Mouse (Mus musculus) lung, postnatal 10 days (tissue): ENCODE data around the gene Shroom2.
A peak's percentile ranks its signal among the peaks of the same experiment; 100 is the strongest.

ENCODE experiments used
- DNase-seq: peaks from one replicate; pipeline ENCODE4 v3.0.0; 2021

Gene Shroom2

GRCm38 (mm10) chrX:152690788-152691291 lies 78.4 kb downstream of the Shroom2 start:
- DNase-seq: no peak

- DNase-seq: no peak
These were observed 90.0 kb downstream of the Shroom2 start for GRCm38 (mm10) chrX:152679190-152679814.

- peak; percentile 8 for DNase-seq
These were observed 92.9 kb downstream of the Shroom2 start for GRCm38 (mm10) chrX:152676357-152676756.

GRCm38 (mm10) chrX:152673431-152673830 lies 95.8 kb downstream of the Shroom2 start:
- peak; percentile 5 for DNase-seq

GRCm38 (mm10) chrX:152657363-152658036 lies 111.8 kb downstream of the Shroom2 start:
- DNase-seq: no peak

GRCm38 (mm10) chrX:152656609-152656939 lies 112.7 kb downstream of the Shroom2 start:
- no peak for DNase-seq

GRCm38 (mm10) chrX:152655796-152656608 lies 113.3 kb downstream of the Shroom2 start:
- DNase-seq: no peak

GRCm38 (mm10) chrX:152652676-152653075 lies 116.6 kb downstream of the Shroom2 start:
- DNase-seq: no peak

GRCm38 (mm10) chrX:152644827-152645226 lies 124.4 kb downstream of the Shroom2 start:
- no peak for DNase-seq

GRCm38 (mm10) chrX:152643679-152644638 lies 125.3 kb downstream of the Shroom2 start:
- DNase-seq: no peak

GRCm38 (mm10) chrX:152643201-152643600 lies 126.1 kb downstream of the Shroom2 start:
- DNase-seq: no peak

- no peak for DNase-seq
These were observed 126.6 kb downstream of the Shroom2 start for GRCm38 (mm10) chrX:152642627-152643026.

- DNase-seq: peak; percentile 27
These were observed 133.9 kb downstream of the Shroom2 start for GRCm38 (mm10) chrX:152635397-152635796.

- DNase-seq: no peak
These were observed 147.9 kb downstream of the Shroom2 start for GRCm38 (mm10) chrX:152621407-152621806.

- DNase-seq: peak; percentile 18
These were observed 148.3 kb downstream of the Shroom2 start for GRCm38 (mm10) chrX:152620917-152621316.

GRCm38 (mm10) chrX:152618464-152618863 lies 150.8 kb downstream of the Shroom2 start:
- peak; percentile 50 for DNase-seq

- no peak for DNase-seq
These were observed 206.2 kb downstream of the Shroom2 start, which contains the start of gene Cldn34a for GRCm38 (mm10) chrX:152563034-152563433. TSS of gene Cldn34a (plus strand) at chrX:152563334.
